15 mouse cellular contexts compared by ENCODE assay signal in genomic region chr7:143438965-143439364, GRCm38 (mm10). TPM values are rescaled to one million over a fixed set of nuclear protein-coding genes. Genes with fewer than 3 reads are reported as not detected.
DNase-seq lines count a peak whose midpoint lies in the region; ATAC-seq lines count a peak whose summit lies in the region.
"Had no signal": no experiment of that assay in that cellular context is flagged by ENCODE, and none has a peak within 500 bp of the region (broad histone marks: within the 10 kb centered on the region; RNA-seq: fewer than 3 reads in every experiment).

No protein-coding gene starts in this region.

- no peak for DNase-seq in intestine, embryonic 14.5 days (ENCODE audit: low spot score)
- DNase-seq in forebrain, embryonic 14.5 days (ENCODE audit: low spot score) = no peak
- DNase-seq in adrenal gland, adult (ENCODE audit: inconsistent age in 2 of 2, low spot score in 1 of 2) = no peak
- DNase-seq in urinary bladder, adult 18-20 months (ENCODE audit: low spot score in 2 of 2) = no peak
- DNase-seq: cerebellum, postnatal 36 days; heart, postnatal 36 days; kidney, adult 9 months; liver; lung, adult 2 months; right cerebral cortex, adult 18-20 months had no signal

- no peak for ATAC-seq in intestine, embryonic 14.5 days (replicated peaks; ENCODE audit: low FRiP score, low TSS enrichment, low read depth)
- no peak; the same call in 1 of the 2 replicates for ATAC-seq in intestine, embryonic 15.5 days
- ATAC-seq in forebrain, embryonic 14.5 days = no peak
- no peak for ATAC-seq in hindbrain, embryonic 15.5 days (ENCODE audit: low FRiP score, low read depth)
- ATAC-seq in neural tube, embryonic 12.5 days (ENCODE audit: low FRiP score, low read depth) = no peak

- H3K9ac ChIP-seq in intestine, embryonic 14.5 days (ENCODE audit: low read length) = no peak overlapping the region
- no peak overlapping the region for H3K9ac ChIP-seq in intestine, embryonic 15.5 days
- H3K9ac ChIP-seq in forebrain, embryonic 14.5 days (ENCODE audit: low read length) = no peak overlapping the region
- no peak overlapping the region for H3K9ac ChIP-seq in hindbrain, embryonic 15.5 days
- no peak overlapping the region for H3K9ac ChIP-seq in neural tube, embryonic 12.5 days

- H3K36me3 ChIP-seq in intestine, embryonic 14.5 days (ENCODE audit: control insufficient read depth, insufficient read depth, low read length) = no peaks in the 10 kb centered on the region
- H3K36me3 ChIP-seq in intestine, embryonic 15.5 days = no peaks in the 10 kb centered on the region
- H3K36me3 ChIP-seq in forebrain, embryonic 14.5 days (ENCODE audit: control insufficient read depth, insufficient read depth, low read length) = no peaks in the 10 kb centered on the region
- no peaks in the 10 kb centered on the region for H3K36me3 ChIP-seq in hindbrain, embryonic 15.5 days
- H3K36me3 ChIP-seq in neural tube, embryonic 12.5 days = no peaks in the 10 kb centered on the region
- H3K36me3 ChIP-seq: embryonic facial prominence, embryonic 15.5 days had no signal

- H3K4me1 ChIP-seq in intestine, embryonic 14.5 days (replicated peaks; ENCODE audit: control insufficient read depth, insufficient read depth, low read length) = peaks cover 14% of the 10 kb centered on the region; the same call in 1 of the 2 replicates
- peaks cover 11% of the 10 kb centered on the region for H3K4me1 ChIP-seq in intestine, embryonic 15.5 days (replicated peaks)
- peaks cover 9% of the 10 kb centered on the region for H3K4me1 ChIP-seq in forebrain, embryonic 14.5 days (ENCODE audit: control insufficient read depth, insufficient read depth, low read length)
- H3K4me1 ChIP-seq in hindbrain, embryonic 15.5 days (replicated peaks) = peaks cover 17% of the 10 kb centered on the region
- H3K4me1 ChIP-seq in neural tube, embryonic 12.5 days = peaks cover 35% of the 10 kb centered on the region

- no peaks in the 10 kb centered on the region for H3K9me3 ChIP-seq in intestine, embryonic 14.5 days (ENCODE audit: control insufficient read depth, low read length)
- no peaks in the 10 kb centered on the region for H3K9me3 ChIP-seq in intestine, embryonic 15.5 days
- H3K9me3 ChIP-seq in forebrain, embryonic 14.5 days (replicated peaks; ENCODE audit: control insufficient read depth, low read length) = no peaks in the 10 kb centered on the region
- H3K9me3 ChIP-seq in hindbrain, embryonic 15.5 days = no peaks in the 10 kb centered on the region
- H3K9me3 ChIP-seq in neural tube, embryonic 12.5 days = no peaks in the 10 kb centered on the region
- H3K9me3 ChIP-seq: embryonic facial prominence, embryonic 15.5 days had no signal

- peak overlapping the region; percentile 96 for H3K4me2 ChIP-seq in intestine, embryonic 14.5 days (ENCODE audit: low read length)
- no peak overlapping the region for H3K4me2 ChIP-seq in intestine, embryonic 15.5 days (replicated peaks)
- peak overlapping the region; percentile 80 for H3K4me2 ChIP-seq in forebrain, embryonic 14.5 days (ENCODE audit: low read length)
- H3K4me2 ChIP-seq in hindbrain, embryonic 15.5 days = peak overlapping the region; percentile 86
- peak overlapping the region; percentile 74; the same call in 1 of the 2 replicates for H3K4me2 ChIP-seq in neural tube, embryonic 12.5 days (replicated peaks)

- no peak overlapping the region for H3K4me3 ChIP-seq in intestine, embryonic 14.5 days (ENCODE audit: low read depth, low read length)
- H3K4me3 ChIP-seq in intestine, embryonic 15.5 days (replicated peaks) = no peak overlapping the region
- no peak overlapping the region for H3K4me3 ChIP-seq in forebrain, embryonic 14.5 days (ENCODE audit: low read depth, low read length)
- H3K4me3 ChIP-seq in hindbrain, embryonic 15.5 days = no peak overlapping the region
- no peak overlapping the region for H3K4me3 ChIP-seq in neural tube, embryonic 12.5 days

- 77% methylated on average over 1 of the region's 1 CpGs for WGBS in intestine, embryonic 14.5 days
- 82% methylated on average over 1 of the region's 1 CpGs for WGBS in intestine, embryonic 15.5 days
- 63% methylated on average over 1 of the region's 1 CpGs for WGBS in forebrain, embryonic 14.5 days
- 65% methylated on average over 1 of the region's 1 CpGs for WGBS in hindbrain, embryonic 15.5 days
- WGBS in neural tube, embryonic 12.5 days = 78% methylated on average over 1 of the region's 1 CpGs

- no peak overlapping the region for H3K27ac ChIP-seq in intestine, embryonic 14.5 days (ENCODE audit: low read depth)
- H3K27ac ChIP-seq in intestine, embryonic 15.5 days = no peak overlapping the region
- H3K27ac ChIP-seq in forebrain, embryonic 14.5 days (ENCODE audit: low read depth, low read length) = no peak overlapping the region
- H3K27ac ChIP-seq in hindbrain, embryonic 15.5 days (replicated peaks) = no peak overlapping the region
- no peak overlapping the region for H3K27ac ChIP-seq in neural tube, embryonic 12.5 days
- H3K27ac ChIP-seq: left cerebral cortex, adult 2 months had no signal

- peaks cover 7% of the 10 kb centered on the region for H3K27me3 ChIP-seq in intestine, embryonic 14.5 days (replicated peaks; ENCODE audit: control insufficient read depth, insufficient read depth, low read length)
- peaks cover 11% of the 10 kb centered on the region for H3K27me3 ChIP-seq in intestine, embryonic 15.5 days (replicated peaks)
- H3K27me3 ChIP-seq in forebrain, embryonic 14.5 days (replicated peaks; ENCODE audit: control insufficient read depth, insufficient read depth, low read length) = peaks cover 29% of the 10 kb centered on the region
- H3K27me3 ChIP-seq in hindbrain, embryonic 15.5 days = 0 out of 2 replicates have a peak, but pooled peaks cover 5% of the 10 kb centered on the region
- H3K27me3 ChIP-seq in neural tube, embryonic 12.5 days (replicated peaks) = 0 out of 2 replicates have a peak, but pooled peaks cover 7% of the 10 kb centered on the region

RNA-seq across cellular contexts. Expression of gene Cdkn1c, which starts 21.9 kb away (rescaled TPM):
- polyA plus RNA-seq in intestine, embryonic 14.5 days (2014; fragmentation: Nextera tagmentation; extraction: Ambion mirVana) = 639 and 672 TPM in 2 replicates
- 672 and 702 TPM in 2 replicates for polyA plus RNA-seq in intestine, embryonic 15.5 days (2015; fragmentation: Nextera tagmentation; extraction: Ambion mirVana)
- 229 and 231 TPM in 2 replicates for polyA plus RNA-seq in forebrain, embryonic 14.5 days (2014; fragmentation: Nextera tagmentation; extraction: Ambion mirVana)
- polyA plus RNA-seq in hindbrain, embryonic 15.5 days (2015; fragmentation: Nextera tagmentation; extraction: Ambion mirVana) = 267 and 430 TPM in 2 replicates
- polyA plus RNA-seq in neural tube, embryonic 12.5 days (2016; fragmentation: Nextera tagmentation; extraction: Ambion mirVana) = 1,329 and 1,332 TPM in 2 replicates

RNA-seq across cellular contexts. Expression of gene Slc22a18, which starts 34.6 kb away (rescaled TPM):
- polyA plus RNA-seq in intestine, embryonic 14.5 days (2014; fragmentation: Nextera tagmentation; extraction: Ambion mirVana) = 6.8 and 8.7 TPM in 2 replicates
- 11.4 and 13.4 TPM in 2 replicates for polyA plus RNA-seq in intestine, embryonic 15.5 days (2015; fragmentation: Nextera tagmentation; extraction: Ambion mirVana)
- 0.52 and 0.66 TPM in 2 replicates for polyA plus RNA-seq in forebrain, embryonic 14.5 days (2014; fragmentation: Nextera tagmentation; extraction: Ambion mirVana)
- polyA plus RNA-seq in hindbrain, embryonic 15.5 days (2015; fragmentation: Nextera tagmentation; extraction: Ambion mirVana) = 0.75 and 1.7 TPM in 2 replicates
- polyA plus RNA-seq in neural tube, embryonic 12.5 days (2016; fragmentation: Nextera tagmentation; extraction: Ambion mirVana) = 0.52 and 0.85 TPM in 2 replicates
